Mouse (Mus musculus) kidney, embryonic 16.5 days (tissue): Measurements from ENCODE around the gene Bub1b. TPM values are rescaled to one million over a fixed set of nuclear protein-coding genes. Genes with fewer than 3 reads are reported as not detected.

ENCODE experiments used
- ATAC-seq: fragments of 200-750 bp; cut with Nextera tagmentation; 2 replicates; pipeline ENCODE4 v1.8.0; 2017; ENCODE audit warnings: moderate TSS enrichment; ENCODE audit not compliant: low FRiP score, low TSS enrichment
- H3K27ac ChIP-seq: fragments of 300-500 bp; sonication (generic); 2 replicates; pipeline ENCODE4 v1.5.1; 2014; ENCODE audit warnings: low read length
- H3K27me3 ChIP-seq: fragments of 300-500 bp; sonication (generic); 2 replicates; pipeline ENCODE4 v1.6.1; 2014; ENCODE audit warnings: low read length, control low read depth, mixed read lengths; ENCODE audit not compliant: insufficient read depth
- H3K36me3 ChIP-seq: fragments of 300-500 bp; sonication (generic); 2 replicates; pipeline ENCODE4 v1.6.1; 2014; ENCODE audit warnings: low read length, control low read depth, mixed read lengths; ENCODE audit not compliant: insufficient read depth
- H3K4me1 ChIP-seq: fragments of 300-500 bp; sonication (generic); 2 replicates; pipeline ENCODE4 v1.6.1; 2014; ENCODE audit warnings: low read length, control low read depth, mixed read lengths; ENCODE audit not compliant: insufficient read depth
- H3K4me2 ChIP-seq: fragments of 300-500 bp; sonication (generic); replicated peaks from 2 replicates; pipeline ENCODE4 v1.6.1; 2014; ENCODE audit warnings: low read depth, low read length
- H3K4me3 ChIP-seq: fragments of 300-500 bp; sonication (generic); 2 replicates; pipeline ENCODE4 v1.5.1; 2014; ENCODE audit warnings: mild to moderate bottlenecking, low read length
- H3K9ac ChIP-seq: fragments of 300-500 bp; sonication (generic); replicated peaks from 2 replicates; pipeline ENCODE4 v1.6.1; 2014; ENCODE audit warnings: low read length
- H3K9me3 ChIP-seq: fragments of 300-500 bp; sonication (generic); 2 replicates; pipeline ENCODE4 v1.6.1; 2016; ENCODE audit warnings: low read length, control low read depth
- WGBS: fragments of 180-500 bp; shearing (Covaris S2); extraction: QIAGEN DNeasy Blood & Tissue Kit; methylation state at CpG from one replicate; pipeline ENCODE4 v1.1.7; 2014; 5-methylcytosine and 5-hydroxymethylcytosine counted together
- polyA plus RNA-seq: library from polyadenylated mRNA; unstranded; fragments of >200 nt; fragmentation: Nextera tagmentation; extraction: Ambion mirVana; gene quantifications from 2 replicates; pipeline ENCODE4 v1.2.1, GENCODE M21; 2015

Gene Bub1b
- polyA plus RNA-seq, 1 experiment from 2014 or later, result 102 TPM

GRCm38 (mm10) chr2:118606032-118606431, 8.0 kb downstream of the Bub1b start:
- no peaks in the 10 kb centered on the region for H3K27me3 ChIP-seq
- WGBS, result 82% methylated on average over 2 of the region's 2 CpGs
- H3K9ac ChIP-seq, result no peak overlapping the region
- H3K36me3 ChIP-seq, result peaks cover 61% of the 10 kb centered on the region
- no peak overlapping the region for H3K27ac ChIP-seq
- no peaks in the 10 kb centered on the region; the same call in 1 of the 2 replicates for H3K9me3 ChIP-seq
- H3K4me2 ChIP-seq, result no peak overlapping the region
- peaks cover 1% of the 10 kb centered on the region; the same call in 1 of the 2 replicates for H3K4me1 ChIP-seq
- no peak for ATAC-seq
- no peak overlapping the region for H3K4me3 ChIP-seq

GRCm38 (mm10) chr2:118606976-118607375, 9.0 kb downstream of the Bub1b start:
- WGBS, result 42% methylated on average over 5 of the region's 5 CpGs
- H3K27ac ChIP-seq, result no peak overlapping the region
- H3K36me3 ChIP-seq, result peaks cover 61% of the 10 kb centered on the region
- no peak for ATAC-seq
- no peaks in the 10 kb centered on the region; the same call in 1 of the 2 replicates for H3K9me3 ChIP-seq
- H3K4me1 ChIP-seq, result no peaks in the 10 kb centered on the region
- no peak overlapping the region for H3K9ac ChIP-seq
- no peak overlapping the region for H3K4me2 ChIP-seq
- no peaks in the 10 kb centered on the region for H3K27me3 ChIP-seq
- H3K4me3 ChIP-seq, result no peak overlapping the region

- Histone ChIP-seq H3K27me3 (no peaks in the 10 kb centered on the region), H3K9me3 (no peaks in the 10 kb centered on the region), H3K4me2 (no peak overlapping the region), H3K4me3 (no peak overlapping the region), H3K4me1 (no peaks in the 10 kb centered on the region), H3K27ac (no peak overlapping the region), H3K9ac (no peak overlapping the region), H3K36me3 (peaks cover 77% of the 10 kb centered on the region)
- ATAC-seq, result no peak
- whole genome bisulfite sequencing, result 82% methylated on average over 5 of the region's 5 CpGs
These were observed 20.0 kb downstream of the Bub1b start for GRCm38 (mm10) chr2:118618013-118618412.

- WGBS, result 78% methylated on average over 2 of the region's 2 CpGs
- peaks cover 70% of the 10 kb centered on the region for H3K36me3 ChIP-seq
These were observed 22.1 kb downstream of the Bub1b start for GRCm38 (mm10) chr2:118620101-118620500.

GRCm38 (mm10) chr2:118620608-118621007, 22.6 kb downstream of the Bub1b start:
- no peaks in the 10 kb centered on the region for H3K4me1 ChIP-seq
- H3K4me2 ChIP-seq, result no peak overlapping the region
- no peaks in the 10 kb centered on the region for H3K9me3 ChIP-seq
- WGBS, result 89% methylated on average over 8 of the region's 8 CpGs
- ATAC-seq, result no peak
- H3K36me3 ChIP-seq, result peaks cover 65% of the 10 kb centered on the region
- no peak overlapping the region for H3K4me3 ChIP-seq
- H3K27ac ChIP-seq, result no peak overlapping the region
- no peak overlapping the region for H3K9ac ChIP-seq
- H3K27me3 ChIP-seq, result no peaks in the 10 kb centered on the region

More at GRCm38 (mm10) chr2:118620101-118620500, 22.1 kb downstream of the Bub1b start:
- Histone ChIP-seq H3K27ac (no peak overlapping the region), H3K27me3 (no peaks in the 10 kb centered on the region), H3K4me3 (no peak overlapping the region), H3K9ac (no peak overlapping the region), H3K4me1 (no peaks in the 10 kb centered on the region), H3K9me3 (no peaks in the 10 kb centered on the region), H3K4me2 (no peak overlapping the region)
- ATAC-seq, result no peak

GRCm38 (mm10) chr2:118629276-118629675, 31.3 kb downstream of the Bub1b start:
- Histone ChIP-seq H3K9ac (no peak overlapping the region), H3K27me3 (no peaks in the 10 kb centered on the region), H3K9me3 (no peaks in the 10 kb centered on the region), H3K27ac (no peak overlapping the region), H3K4me3 (no peak overlapping the region), H3K4me1 (no peaks in the 10 kb centered on the region), H3K36me3 (peaks cover 62% of the 10 kb centered on the region), H3K4me2 (no peak overlapping the region)
- no peak for ATAC-seq
- 95% methylated on average over 6 of the region's 6 CpGs for WGBS

- H3K9me3 ChIP-seq, result no peaks in the 10 kb centered on the region
- WGBS, result 84% methylated on average over 5 of the region's 5 CpGs
- no peaks in the 10 kb centered on the region for H3K27me3 ChIP-seq
- H3K4me3 ChIP-seq, result no peak overlapping the region
- H3K36me3 ChIP-seq, result peaks cover 59% of the 10 kb centered on the region
- H3K4me1 ChIP-seq, result no peaks in the 10 kb centered on the region
- no peak overlapping the region for H3K4me2 ChIP-seq
- ATAC-seq, result no peak
- H3K9ac ChIP-seq, result no peak overlapping the region
- H3K27ac ChIP-seq, result no peak overlapping the region
These were observed 35.4 kb downstream of the Bub1b start for GRCm38 (mm10) chr2:118633441-118633840.

GRCm38 (mm10) chr2:118637258-118637657, 39.2 kb downstream of the Bub1b start:
- Histone ChIP-seq H3K36me3 (peaks cover 55% of the 10 kb centered on the region), H3K4me3 (no peak overlapping the region), H3K9ac (no peak overlapping the region), H3K4me1 (no peaks in the 10 kb centered on the region), H3K4me2 (no peak overlapping the region), H3K9me3 (no peaks in the 10 kb centered on the region), H3K27ac (no peak overlapping the region), H3K27me3 (no peaks in the 10 kb centered on the region)
- no peak for ATAC-seq
- WGBS, result 88% methylated on average over 5 of the region's 5 CpGs

- Histone ChIP-seq H3K27ac (no peak overlapping the region), H3K9ac (no peak overlapping the region), H3K36me3 (peaks cover 56% of the 10 kb centered on the region), H3K9me3 (no peaks in the 10 kb centered on the region), H3K4me1 (no peaks in the 10 kb centered on the region), H3K4me3 (no peak overlapping the region), H3K27me3 (no peaks in the 10 kb centered on the region), H3K4me2 (no peak overlapping the region)
- ATAC-seq, result 0 out of 2 replicates have a peak, but pooled peaks have one; percentile 35
- 40% methylated on average over 8 of the region's 8 CpGs for WGBS
These were observed 40.0 kb downstream of the Bub1b start for GRCm38 (mm10) chr2:118637888-118638526.

- no peak for ATAC-seq
- Histone ChIP-seq H3K27ac (no peak overlapping the region), H3K36me3 (peaks cover 51% of the 10 kb centered on the region), H3K9ac (no peak overlapping the region), H3K4me2 (no peak overlapping the region), H3K4me1 (no peaks in the 10 kb centered on the region), H3K9me3 (no peaks in the 10 kb centered on the region), H3K27me3 (no peaks in the 10 kb centered on the region), H3K4me3 (no peak overlapping the region)
- 93% methylated on average over 8 of the region's 8 CpGs for WGBS
These were observed 40.7 kb downstream of the Bub1b start for GRCm38 (mm10) chr2:118638686-118639085.
